Mouse (Mus musculus): ENCODE results near the gene Crlf3. TPM values are rescaled to one million over a fixed set of nuclear protein-coding genes. Genes with fewer than 3 reads are reported as not detected.
A peak's percentile ranks its signal among the peaks of the same experiment; 100 is the strongest.

Crlf3 gene
- 13.2 and 13.6 TPM in 2 replicates for polyA plus RNA-seq (2015; fragmentation: Nextera tagmentation; extraction: Ambion mirVana)

- peak within 1 kb of the TSS; percentile 95 for H3K9ac ChIP-seq (ENCODE audit: low read length)
- TF ChIP-seq EP300 (optimal IDR thresholded peaks at IDR 0.05) (no peak), CTCF (IDR thresholded peaks at IDR 0.05; ENCODE audit: low read depth) (peak; percentile 57)
- H3K4me1 ChIP-seq (replicated peaks; ENCODE audit: control insufficient read depth, insufficient read depth) = no peaks in the 10 kb centered on the region
- WGBS = under 1% methylated on average over 55 of the region's 55 CpGs
- peak within 1 kb of the TSS; percentile 93 for H3K4me3 ChIP-seq (ENCODE audit: low read depth, low read length)
- H3K36me3 ChIP-seq (ENCODE audit: control insufficient read depth, insufficient read depth, low read length) = no peaks in the 10 kb centered on the region
- no peaks in the 10 kb centered on the region for H3K9me3 ChIP-seq (ENCODE audit: control insufficient read depth, low read length)
- H3K27ac ChIP-seq (replicated peaks) = peak within 1 kb of the TSS; percentile 96
- peak within 1 kb of the TSS; percentile 75 for H3K4me2 ChIP-seq (replicated peaks; ENCODE audit: low read depth)
- ATAC-seq (ENCODE audit: low FRiP score, low TSS enrichment) (peak; percentile 95), DNase-seq (ENCODE audit: low spot score) (peak; percentile 95)
- no peaks in the 10 kb centered on the region for H3K27me3 ChIP-seq (ENCODE audit: control insufficient read depth, insufficient read depth, low read length)
Measured at GRCm38 (mm10) chr11:80080826-80081728, at the start of gene Crlf3. Gene Crlf3, minus strand, starts transcription at chr11:80080991.

- Histone ChIP-seq H3K9ac (ENCODE audit: low read length) (no peak overlapping the region), H3K27ac (replicated peaks) (no peak overlapping the region), H3K4me2 (replicated peaks; ENCODE audit: low read depth) (no peak overlapping the region), H3K36me3 (ENCODE audit: control insufficient read depth, insufficient read depth, low read length) (peaks cover 5% of the 10 kb centered on the region; the same call in 1 of the 2 replicates), H3K4me1 (replicated peaks; ENCODE audit: control insufficient read depth, insufficient read depth) (no peaks in the 10 kb centered on the region), H3K4me3 (ENCODE audit: low read depth, low read length) (no peak overlapping the region), H3K27me3 (ENCODE audit: control insufficient read depth, insufficient read depth, low read length) (no peaks in the 10 kb centered on the region), H3K9me3 (ENCODE audit: control insufficient read depth, low read length) (no peaks in the 10 kb centered on the region)
- TF ChIP-seq CTCF (IDR thresholded peaks at IDR 0.05; ENCODE audit: low read depth) (no peak), EP300 (optimal IDR thresholded peaks at IDR 0.05) (no peak)
- ATAC-seq (ENCODE audit: low FRiP score, low TSS enrichment) = no peak
- WGBS = 68% methylated on average over 1 of the region's 1 CpGs
- no peak for DNase-seq (ENCODE audit: low spot score)
Measured at GRCm38 (mm10) chr11:80116411-80116810, 35.6 kb upstream of the Crlf3 start.

GRCm38 (mm10) chr11:80104407-80104806 lies 23.6 kb upstream of the Crlf3 start:
- Histone ChIP-seq H3K9me3 (ENCODE audit: control insufficient read depth, low read length) (no peaks in the 10 kb centered on the region), H3K27me3 (ENCODE audit: control insufficient read depth, insufficient read depth, low read length) (no peaks in the 10 kb centered on the region), H3K9ac (ENCODE audit: low read length) (no peak overlapping the region), H3K4me1 (replicated peaks; ENCODE audit: control insufficient read depth, insufficient read depth) (no peaks in the 10 kb centered on the region), H3K4me3 (ENCODE audit: low read depth, low read length) (no peak overlapping the region), H3K4me2 (replicated peaks; ENCODE audit: low read depth) (no peak overlapping the region), H3K36me3 (ENCODE audit: control insufficient read depth, insufficient read depth, low read length) (no peaks in the 10 kb centered on the region), H3K27ac (replicated peaks) (no peak overlapping the region)
- 78% methylated on average over 1 of the region's 1 CpGs for WGBS
- TF ChIP-seq CTCF (IDR thresholded peaks at IDR 0.05; ENCODE audit: low read depth) (no peak), EP300 (optimal IDR thresholded peaks at IDR 0.05) (no peak)
- no peak for DNase-seq (ENCODE audit: low spot score)
- ATAC-seq (ENCODE audit: low FRiP score, low TSS enrichment) = no peak

GRCm38 (mm10) chr11:80101298-80101697 lies 20.5 kb upstream of the Crlf3 start:
- H3K27me3 ChIP-seq (ENCODE audit: control insufficient read depth, insufficient read depth, low read length) = no peaks in the 10 kb centered on the region
- 84% methylated on average over 6 of the region's 6 CpGs for WGBS
- no peak for DNase-seq (ENCODE audit: low spot score)

GRCm38 (mm10) chr11:80098444-80099056 lies 17.8 kb upstream of the Crlf3 start:
- TF ChIP-seq CTCF (IDR thresholded peaks at IDR 0.05; ENCODE audit: low read depth) = no peak
- TF ChIP-seq EP300 (optimal IDR thresholded peaks at IDR 0.05) = no peak
- WGBS = 90% methylated on average over 3 of the region's 3 CpGs
- Histone ChIP-seq H3K9me3 (ENCODE audit: control insufficient read depth, low read length) (no peaks in the 10 kb centered on the region), H3K36me3 (ENCODE audit: control insufficient read depth, insufficient read depth, low read length) (0 out of 2 replicates have a peak, but pooled peaks cover 4% of the 10 kb centered on the region), H3K27ac (replicated peaks) (no peak overlapping the region), H3K27me3 (ENCODE audit: control insufficient read depth, insufficient read depth, low read length) (no peaks in the 10 kb centered on the region), H3K9ac (ENCODE audit: low read length) (no peak overlapping the region), H3K4me1 (replicated peaks; ENCODE audit: control insufficient read depth, insufficient read depth) (no peaks in the 10 kb centered on the region), H3K4me2 (replicated peaks; ENCODE audit: low read depth) (no peak overlapping the region), H3K4me3 (ENCODE audit: low read depth, low read length) (no peak overlapping the region)
- no peak for ATAC-seq (ENCODE audit: low FRiP score, low TSS enrichment)
- DNase-seq (ENCODE audit: low spot score) = no peak

More at GRCm38 (mm10) chr11:80101298-80101697, 20.5 kb upstream of the Crlf3 start:
- Histone ChIP-seq H3K9me3 (ENCODE audit: control insufficient read depth, low read length) (no peaks in the 10 kb centered on the region), H3K4me1 (replicated peaks; ENCODE audit: control insufficient read depth, insufficient read depth) (no peaks in the 10 kb centered on the region), H3K4me3 (ENCODE audit: low read depth, low read length) (no peak overlapping the region), H3K9ac (ENCODE audit: low read length) (no peak overlapping the region), H3K4me2 (replicated peaks; ENCODE audit: low read depth) (no peak overlapping the region), H3K36me3 (ENCODE audit: control insufficient read depth, insufficient read depth, low read length) (0 out of 2 replicates have a peak, but pooled peaks cover under 1% of the 10 kb centered on the region), H3K27ac (replicated peaks) (no peak overlapping the region)
- ATAC-seq (ENCODE audit: low FRiP score, low TSS enrichment) = no peak
- TF ChIP-seq CTCF (IDR thresholded peaks at IDR 0.05; ENCODE audit: low read depth) = no peak
- TF ChIP-seq EP300 (optimal IDR thresholded peaks at IDR 0.05) = no peak
